Mouse (Mus musculus) hindbrain, postnatal 0 days (tissue): Measurements from ENCODE around the gene Mrrf. TPM values are rescaled to one million over a fixed set of nuclear protein-coding genes. Genes with fewer than 3 reads are reported as not detected.
A peak's percentile ranks its signal among the peaks of the same experiment; 100 is the strongest.
"Not testable (repeated sequence)": the region's sequence is repeated elsewhere in the genome, so short reads cannot be mapped to it uniquely, and the experiment has no call there.

Source experiments
- ATAC-seq: fragments of 200-750 bp; cut with Nextera tagmentation; 2 replicates; pipeline ENCODE4 v1.8.0; 2017; ENCODE audit warnings: mild to moderate bottlenecking, moderate TSS enrichment, moderate library complexity
- DNase-seq: peaks from one replicate; pipeline ENCODE4 v3.0.0-alpha.2; 2015; ENCODE audit warnings: low spot score
- H3K27ac ChIP-seq: fragments of 300-500 bp; sonication (generic); 2 replicates; pipeline ENCODE4 v1.5.1; 2014; ENCODE audit warnings: mild to moderate bottlenecking
- H3K27me3 ChIP-seq: fragments of 300-500 bp; sonication (generic); 2 replicates; pipeline ENCODE4 v1.6.1; 2014; ENCODE audit warnings: low read length, mixed read lengths; ENCODE audit not compliant: insufficient read depth
- H3K36me3 ChIP-seq: fragments of 300-500 bp; sonication (generic); 2 replicates; pipeline ENCODE4 v1.6.1; 2014; ENCODE audit warnings: low read length, mixed read lengths; ENCODE audit not compliant: insufficient read depth
- H3K4me1 ChIP-seq: fragments of 300-500 bp; sonication (generic); 2 replicates; pipeline ENCODE4 v1.6.1; 2014; ENCODE audit warnings: antibody characterized with exemption, low read length, mixed read lengths; ENCODE audit not compliant: insufficient read depth
- H3K4me2 ChIP-seq: fragments of 300-500 bp; sonication (generic); 2 replicates; pipeline ENCODE4 v1.6.1; 2014; ENCODE audit warnings: low read depth, mild to moderate bottlenecking, low read length, moderate library complexity, mixed read lengths
- H3K4me3 ChIP-seq: fragments of 300-500 bp; sonication (generic); 2 replicates; pipeline ENCODE4 v1.5.1; 2014; ENCODE audit warnings: low read length
- H3K9ac ChIP-seq: fragments of 300-500 bp; sonication (generic); replicated peaks from 2 replicates; pipeline ENCODE4 v1.6.1; 2014; ENCODE audit warnings: mild to moderate bottlenecking, low read length, moderate library complexity, mixed read lengths
- H3K9me3 ChIP-seq: fragments of 300-500 bp; sonication (generic); 2 replicates; pipeline ENCODE4 v1.6.1; 2016; ENCODE audit warnings: low read length, mixed read lengths
- CTCF ChIP-seq: IDR thresholded peaks from 2 replicates; pipeline ENCODE4 v1.5.1; 2016; ENCODE audit warnings: antibody characterized with exemption, control low read depth, low read depth
- WGBS: fragments of 180-500 bp; shearing (Covaris S2); extraction: QIAGEN DNeasy Blood & Tissue Kit; methylation state at CpG from one replicate; pipeline ENCODE4 v1.1.7; 2014; 5-methylcytosine and 5-hydroxymethylcytosine counted together
- polyA plus RNA-seq: library from polyadenylated mRNA; unstranded; fragments of >200 nt; fragmentation: Nextera tagmentation; extraction: Ambion mirVana; gene quantifications from 2 replicates; pipeline ENCODE4 v1.2.1, GENCODE M21; 2015
- total RNA-seq: library from RNA; depleted of rRNA; stranded (reverse); fragments of >200 nt; gene quantifications from 2 replicates; pipeline ENCODE4 v1.2.3, GENCODE M21; 2014

Gene Mrrf
- total and polyA plus RNA-seq, 2 experiments from 2014 or later = 12.9 to 17.0 TPM

DNA sequence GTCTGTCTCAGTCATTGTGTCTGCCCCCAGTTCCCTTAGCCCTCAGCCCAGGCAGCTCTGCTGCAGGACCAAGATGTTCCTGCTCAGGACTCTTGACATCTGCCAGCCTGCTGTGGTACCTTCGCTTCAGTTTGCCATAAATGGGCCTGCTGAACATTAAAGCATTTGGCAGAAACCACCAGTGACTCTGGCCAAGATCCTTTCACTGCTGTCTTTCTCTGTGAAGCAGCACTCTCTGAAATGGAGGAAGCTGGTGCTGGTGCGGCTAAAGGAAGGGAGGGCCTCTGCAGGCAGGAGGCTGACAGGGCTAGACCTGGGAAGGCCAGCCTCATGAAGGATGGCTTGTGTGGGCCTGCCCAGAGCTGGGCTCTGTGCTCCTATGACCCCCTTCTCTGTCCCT is 47.1 kb downstream of the Mrrf start:
- peak overlapping the region; percentile 51; the same call in 1 of the 2 replicates for H3K27ac ChIP-seq
- H3K4me2 ChIP-seq = no peak overlapping the region
- 0 out of 2 replicates have a peak overlapping the region, but pooled peaks have one; percentile 13 for H3K9ac ChIP-seq
- no peaks in the 10 kb centered on the region for H3K36me3 ChIP-seq
- ATAC-seq (0 out of 2 replicates have a peak, but pooled peaks have one; percentile 51), DNase-seq (peak; percentile 62)
- 36% methylated on average over 2 of the region's 2 CpGs for WGBS
- H3K4me1 ChIP-seq = no peaks in the 10 kb centered on the region
- no peak overlapping the region for H3K4me3 ChIP-seq
- no peaks in the 10 kb centered on the region for H3K9me3 ChIP-seq
- TF ChIP-seq CTCF = no peak
- H3K27me3 ChIP-seq = no peaks in the 10 kb centered on the region

DNA sequence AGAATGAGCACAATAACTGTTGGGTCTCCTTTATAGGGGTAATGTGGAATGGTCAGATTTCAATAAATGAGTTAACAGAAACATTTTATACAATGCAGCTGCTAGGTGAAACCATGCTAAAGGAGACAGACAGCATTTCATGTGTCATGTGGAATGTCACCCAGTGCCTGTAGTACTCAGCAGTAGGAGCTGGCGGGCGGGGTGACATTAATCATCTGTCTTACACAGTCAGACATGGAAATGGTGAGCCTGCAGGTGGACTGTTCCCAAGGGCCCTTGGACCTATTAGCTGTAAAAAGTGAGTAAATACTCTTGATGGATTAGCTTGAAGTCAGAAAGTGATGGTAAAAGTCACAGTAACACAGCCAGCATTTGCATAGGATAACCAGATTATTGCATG is 48.0 kb downstream of the Mrrf start:
- H3K4me1 ChIP-seq = no peaks in the 10 kb centered on the region
- H3K9me3 ChIP-seq = no peaks in the 10 kb centered on the region
- peak overlapping the region; percentile 46; the same call in 1 of the 2 replicates for H3K27ac ChIP-seq
- H3K4me2 ChIP-seq = no peak overlapping the region
- TF ChIP-seq CTCF = no peak
- H3K36me3 ChIP-seq = no peaks in the 10 kb centered on the region
- ATAC-seq (no peak), DNase-seq (no peak)
- no peak overlapping the region for H3K4me3 ChIP-seq
- H3K27me3 ChIP-seq = no peaks in the 10 kb centered on the region
- H3K9ac ChIP-seq = no peak overlapping the region
- WGBS = 84% methylated on average over 2 of the region's 2 CpGs

DNA sequence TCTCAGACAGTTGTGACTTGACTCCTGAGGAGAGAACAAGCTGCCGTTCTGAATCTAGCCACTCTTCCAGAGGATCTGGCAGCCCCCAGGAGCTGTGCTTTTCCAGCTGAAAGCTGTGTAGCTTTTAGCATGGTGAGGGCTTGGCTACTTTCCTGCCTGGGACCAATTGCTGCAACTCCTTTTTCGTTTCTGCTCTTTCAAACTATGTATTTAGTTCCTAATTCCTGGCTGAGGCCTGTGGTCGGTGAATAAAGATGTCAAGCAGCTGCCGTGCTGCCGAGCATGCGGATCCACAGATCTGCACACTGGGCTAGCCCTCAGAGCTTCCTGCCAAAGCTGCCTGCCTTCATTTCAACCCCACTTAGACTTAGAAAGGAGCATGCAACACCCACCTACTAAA is 48.7 kb downstream of the Mrrf start:
- TF ChIP-seq CTCF = no peak
- Histone ChIP-seq H3K9me3 (no peaks in the 10 kb centered on the region), H3K9ac (no peak overlapping the region), H3K4me3 (no peak overlapping the region), H3K4me2 (no peak overlapping the region), H3K4me1 (no peaks in the 10 kb centered on the region), H3K36me3 (no peaks in the 10 kb centered on the region), H3K27me3 (no peaks in the 10 kb centered on the region), H3K27ac (peak overlapping the region; percentile 46; the same call in 1 of the 2 replicates)
- ATAC-seq (no peak), DNase-seq (peak; percentile 57)
- WGBS = 37% methylated on average over 6 of the region's 6 CpGs

DNA sequence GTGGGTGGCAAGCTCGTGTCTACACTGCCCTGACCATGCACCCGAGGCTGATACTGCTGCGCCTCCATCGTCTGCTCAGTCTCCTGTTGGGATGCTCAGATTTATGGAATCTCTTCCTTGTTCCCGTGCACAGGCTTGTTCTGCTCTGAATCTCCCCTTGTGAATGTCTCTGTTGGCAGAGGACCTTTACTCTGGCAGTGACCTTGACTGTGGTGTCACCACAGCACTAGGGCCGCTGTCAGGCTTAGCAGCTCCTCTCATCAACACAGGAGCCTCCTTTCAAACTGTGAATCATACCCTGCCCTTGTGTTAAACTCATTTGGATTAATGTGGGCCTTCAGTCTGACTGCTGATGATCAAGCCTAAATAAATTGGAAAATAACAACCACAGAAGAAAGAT is 53.0 kb downstream of the Mrrf start:
- not testable (repeated sequence) for H3K9me3 ChIP-seq, DNase-seq, H3K36me3 ChIP-seq, ATAC-seq, H3K27me3 ChIP-seq, H3K4me2 ChIP-seq, H3K9ac ChIP-seq, H3K4me3 ChIP-seq, H3K27ac ChIP-seq, H3K4me1 ChIP-seq
- WGBS = 53% methylated on average over 6 of the region's 6 CpGs

DNA sequence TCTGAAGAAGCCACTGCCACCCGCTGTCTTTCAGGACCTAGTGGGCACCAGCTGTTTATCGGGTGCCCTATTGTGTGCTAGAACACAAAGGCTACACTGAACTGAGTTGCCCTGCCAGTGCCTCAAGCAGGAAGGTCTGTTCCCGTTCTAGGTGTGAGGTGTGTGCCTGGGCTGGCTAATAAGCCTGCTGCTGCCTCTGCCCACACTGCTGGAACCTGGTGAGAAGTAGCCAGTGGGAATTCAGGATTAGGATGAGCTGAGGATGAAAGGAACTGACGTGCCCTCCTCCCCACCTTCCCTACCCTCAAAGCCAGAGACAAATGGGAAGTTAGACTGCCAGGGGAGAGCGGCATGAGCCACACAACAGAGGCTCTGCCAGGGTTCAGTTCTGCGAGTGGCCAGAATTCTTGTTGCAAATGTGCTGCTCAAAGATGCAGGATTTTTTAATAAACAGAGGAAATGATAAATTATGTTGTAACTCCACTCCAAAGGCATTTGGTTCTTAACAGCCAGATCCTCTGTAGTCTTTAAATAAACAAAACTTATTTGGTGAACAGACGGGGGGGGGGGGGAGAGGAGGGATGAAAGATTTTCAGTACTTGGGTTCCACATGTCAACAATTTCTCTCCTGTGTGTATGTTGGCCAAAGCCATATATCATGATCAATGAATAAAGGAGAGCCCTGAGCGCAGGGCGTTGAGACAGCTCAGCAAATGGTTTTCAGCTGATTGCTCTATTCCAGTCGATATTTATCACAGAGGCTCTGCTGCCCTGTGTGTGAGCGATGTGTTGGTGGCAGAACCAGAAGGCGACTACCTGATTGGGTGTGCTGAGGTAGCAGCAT is 55.1 kb downstream of the Mrrf start:
- no peak overlapping the region for H3K4me3 ChIP-seq
- no peak overlapping the region for H3K9ac ChIP-seq
- H3K27me3 ChIP-seq = no peaks in the 10 kb centered on the region
- TF ChIP-seq CTCF = no peak
- H3K36me3 ChIP-seq = no peaks in the 10 kb centered on the region
- 56% methylated on average over 12 of the region's 12 CpGs for WGBS
- DNase-seq (no peak), ATAC-seq (peak; percentile 24; the same call in 1 of the 2 replicates)
- H3K9me3 ChIP-seq = no peaks in the 10 kb centered on the region
- no peak overlapping the region for H3K4me2 ChIP-seq
- H3K4me1 ChIP-seq = no peaks in the 10 kb centered on the region
- no peak overlapping the region for H3K27ac ChIP-seq

DNA sequence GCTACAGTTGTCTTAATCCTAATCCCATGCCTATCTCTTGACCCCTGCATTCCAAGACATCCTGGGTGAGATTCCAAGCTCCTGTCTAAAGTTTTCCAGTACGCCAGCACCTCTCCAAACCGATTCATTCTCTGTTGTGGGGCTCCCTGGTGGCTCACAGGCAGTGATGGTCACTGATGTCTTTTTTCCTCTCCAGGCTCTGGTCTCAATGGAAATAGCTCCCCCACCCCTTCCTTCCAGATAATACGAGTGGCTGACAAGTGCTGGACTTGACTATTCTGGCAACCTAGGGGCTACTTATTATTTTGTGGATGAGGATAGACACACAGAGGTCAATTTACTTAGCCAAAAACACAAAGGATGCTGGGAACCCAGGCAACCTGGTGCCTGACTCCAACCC is 60.8 kb downstream of the Mrrf start:
- peaks cover 8% of the 10 kb centered on the region for H3K4me1 ChIP-seq
- H3K9me3 ChIP-seq = no peaks in the 10 kb centered on the region
- no peak overlapping the region for H3K27ac ChIP-seq
- H3K4me3 ChIP-seq = no peak overlapping the region
- DNase-seq (no peak), ATAC-seq (no peak)
- H3K36me3 ChIP-seq = no peaks in the 10 kb centered on the region
- H3K9ac ChIP-seq = no peak overlapping the region
- WGBS = 54% methylated on average over 3 of the region's 3 CpGs
- no peaks in the 10 kb centered on the region for H3K27me3 ChIP-seq
- no peak for TF ChIP-seq CTCF
- H3K4me2 ChIP-seq = no peak overlapping the region
